Mouse (Mus musculus): ENCODE measurements at regions not wholly inside any gene's neighbourhood (a gene's known extent, or its start where the extent isn't known, plus 50 kb on each side); places are given as distances from the start of the nearest gene placed in this dataset.

- no peak for DNase-seq (ENCODE audit: low spot score in 2 of 2)
These were observed 870.0 kb downstream of the Epha4 start for GRCm38 (mm10) chr1:76644895-76645294.

GRCm38 (mm10) chr1:76654826-76655225 lies 860.1 kb downstream of the Epha4 start:
- DNase-seq (ENCODE audit: low spot score in 2 of 2), result no peak

GRCm38 (mm10) chr1:76658228-76658627 lies 856.7 kb downstream of the Epha4 start:
- DNase-seq (ENCODE audit: low spot score in 2 of 2), result no peak

GRCm38 (mm10) chr1:76660146-76660545 lies 854.7 kb downstream of the Epha4 start:
- no peak for DNase-seq (ENCODE audit: low spot score in 2 of 2)

- no peak for DNase-seq (ENCODE audit: low spot score in 2 of 2)
These were observed 850.5 kb downstream of the Epha4 start for GRCm38 (mm10) chr1:76664381-76664780.

GRCm38 (mm10) chr1:76676836-76677235 lies 838.1 kb downstream of the Epha4 start:
- DNase-seq (ENCODE audit: low spot score in 2 of 2), result no peak

GRCm38 (mm10) chr1:76705556-76705955 lies 809.3 kb downstream of the Epha4 start:
- DNase-seq (ENCODE audit: low spot score in 2 of 2), result no peak

GRCm38 (mm10) chr1:76717639-76718292 lies 797.1 kb downstream of the Epha4 start:
- DNase-seq (ENCODE audit: low spot score in 2 of 2), result no peak

- no peak for DNase-seq (ENCODE audit: low spot score in 2 of 2)
These were observed 790.4 kb downstream of the Epha4 start for GRCm38 (mm10) chr1:76724453-76724852.

- no peak for DNase-seq (ENCODE audit: low spot score in 2 of 2)
These were observed 777.9 kb downstream of the Epha4 start for GRCm38 (mm10) chr1:76737003-76737402.

- no peak for DNase-seq (ENCODE audit: low spot score in 2 of 2)
These were observed 777.2 kb downstream of the Epha4 start for GRCm38 (mm10) chr1:76737663-76738062.

GRCm38 (mm10) chr1:76772694-76773093 lies 742.2 kb downstream of the Epha4 start:
- DNase-seq (ENCODE audit: low spot score in 2 of 2), result no peak

- DNase-seq (ENCODE audit: low spot score in 2 of 2), result no peak
These were observed 728.0 kb downstream of the Epha4 start for GRCm38 (mm10) chr1:76786871-76787270.

GRCm38 (mm10) chr1:76793438-76793837 lies 721.5 kb downstream of the Epha4 start:
- no peak for DNase-seq (ENCODE audit: low spot score in 2 of 2)

GRCm38 (mm10) chr1:76819906-76820305 lies 695.0 kb downstream of the Epha4 start:
- no peak for DNase-seq (ENCODE audit: low spot score in 2 of 2)

GRCm38 (mm10) chr1:76821610-76822009 lies 693.3 kb downstream of the Epha4 start:
- DNase-seq (ENCODE audit: low spot score in 2 of 2), result no peak

- no peak for DNase-seq (ENCODE audit: low spot score in 2 of 2)
These were observed 685.2 kb downstream of the Epha4 start for GRCm38 (mm10) chr1:76829690-76830089.

GRCm38 (mm10) chr1:76832311-76832710 lies 682.6 kb downstream of the Epha4 start:
- DNase-seq (ENCODE audit: low spot score in 2 of 2), result no peak

- no peak for DNase-seq (ENCODE audit: low spot score in 2 of 2)
These were observed 679.7 kb downstream of the Epha4 start for GRCm38 (mm10) chr1:76835028-76835683.

- no peak for DNase-seq (ENCODE audit: low spot score in 2 of 2)
These were observed 665.5 kb downstream of the Epha4 start for GRCm38 (mm10) chr1:76849346-76849745.

- no peak for DNase-seq (ENCODE audit: low spot score in 2 of 2)
These were observed 648.5 kb downstream of the Epha4 start for GRCm38 (mm10) chr1:76866304-76866968.

- no peak for DNase-seq (ENCODE audit: low spot score in 2 of 2)
These were observed 641.7 kb downstream of the Epha4 start for GRCm38 (mm10) chr1:76873207-76873606.

Measured in thymus, postnatal 10 days (tissue).